Mouse (Mus musculus) heart, postnatal 0 days (tissue): ENCODE measurements around the gene Shisa6.

Experiments
- CTCF ChIP-seq: IDR thresholded peaks from 2 replicates; pipeline ENCODE4 v1.5.1; 2016; ENCODE audit warnings: antibody characterized with exemption, control low read depth, low read depth
- EP300 ChIP-seq: IDR thresholded peaks from 2 replicates; pipeline ENCODE4 v1.6.1; 2016; ENCODE audit warnings: antibody characterized with exemption, low read depth

GRCm38 (mm10) chr11:66526046-66526980 lies 549 bp upstream of the Shisa6 start:
- TF ChIP-seq CTCF (no peak), EP300 (no peak)
